Mouse (Mus musculus): ENCODE data around the gene Wdr18. TPM values are rescaled to one million over a fixed set of nuclear protein-coding genes. Genes with fewer than 3 reads are reported as not detected.

The Wdr18 gene
- polyA plus RNA-seq, 1 experiment from 2014 or later = 44.0 TPM

DNA sequence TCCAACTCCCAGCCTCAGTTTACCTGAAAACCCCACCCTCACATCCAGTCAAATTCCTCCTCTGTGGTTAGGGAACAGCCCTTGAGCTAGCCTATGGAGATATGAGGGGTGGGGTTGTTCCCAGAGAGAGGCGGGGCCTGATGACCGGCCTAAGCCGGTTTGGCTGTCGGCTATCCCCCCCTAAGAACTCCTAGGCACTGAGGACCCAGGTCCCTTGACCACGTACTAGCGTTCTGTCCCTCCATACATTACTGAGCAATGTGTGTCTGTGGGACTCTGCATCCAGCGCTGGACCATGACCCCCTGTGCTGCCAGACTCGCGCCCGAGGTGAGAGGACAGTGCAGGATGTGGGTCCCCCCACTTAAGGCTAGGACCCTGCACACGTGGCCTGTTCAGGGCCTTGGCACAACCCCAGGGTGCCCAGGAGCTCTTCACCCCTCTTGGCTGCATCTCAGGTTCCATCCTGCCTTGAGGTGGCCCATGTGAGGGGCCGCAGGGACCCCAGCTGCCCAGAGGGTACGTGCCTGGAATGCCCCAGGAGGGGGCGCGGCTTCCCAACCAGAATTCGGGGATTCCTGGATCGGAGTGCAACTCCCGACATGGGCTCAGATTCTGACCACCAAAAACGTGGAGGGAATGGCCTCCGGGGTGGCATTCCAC, 59.6 kb downstream of the Wdr18 start:
- Histone ChIP-seq H3K27me3 (replicated peaks; ENCODE audit: control insufficient read depth, insufficient read depth, low read length) (0 out of 2 replicates have a peak, but pooled peaks cover 3% of the 10 kb centered on the region), H3K4me2 (replicated peaks; ENCODE audit: low read depth) (peak overlapping the region; percentile 37), H3K9ac (ENCODE audit: low read depth, low read length) (peak overlapping the region; percentile 4; the same call in 1 of the 2 replicates), H3K4me3 (ENCODE audit: low read depth, low read length) (no peak overlapping the region), H3K9me3 (ENCODE audit: control insufficient read depth) (no peaks in the 10 kb centered on the region), H3K4me1 (replicated peaks; ENCODE audit: control insufficient read depth, insufficient read depth, low read length) (no peaks in the 10 kb centered on the region), H3K36me3 (ENCODE audit: control insufficient read depth, insufficient read depth) (no peaks in the 10 kb centered on the region), H3K27ac (ENCODE audit: low read depth, low read length) (no peak overlapping the region)
- ATAC-seq = no peak
- WGBS = 26% methylated on average over 20 of the region's 20 CpGs
- peak; percentile 26; the same call in 1 of the 2 replicates for TF ChIP-seq CTCF (IDR thresholded peaks at IDR 0.05; ENCODE audit: low read depth)

Other genes starting within 250 kb of the Wdr18 start
- 0.38 and 0.43 TPM in 2 replicates for gene Hcn2, start 243.5 kb upstream of the Wdr18 start, polyA plus RNA-seq (2015; fragmentation: Nextera tagmentation; extraction: Ambion mirVana)
- 18.7 and 20.1 TPM in 2 replicates for gene Polrmt, start 213.6 kb upstream of the Wdr18 start, polyA plus RNA-seq (2015; fragmentation: Nextera tagmentation; extraction: Ambion mirVana)
- 0.13 TPM in 1 of 2 replicates, not detected in the other for gene Fgf22, start 205.1 kb upstream of the Wdr18 start, polyA plus RNA-seq (2015; fragmentation: Nextera tagmentation; extraction: Ambion mirVana)
- gene Rnf126, start 193.2 kb upstream of the Wdr18 start, polyA plus RNA-seq (2015; fragmentation: Nextera tagmentation; extraction: Ambion mirVana) = 41.2 and 43.5 TPM in 2 replicates
- 7.3 and 8.9 TPM in 2 replicates for gene Fstl3, start 182.9 kb upstream of the Wdr18 start, polyA plus RNA-seq (2015; fragmentation: Nextera tagmentation; extraction: Ambion mirVana)
- 0.07 TPM in 1 of 2 replicates, not detected in the other for gene Prss57, start 169.2 kb upstream of the Wdr18 start, polyA plus RNA-seq (2015; fragmentation: Nextera tagmentation; extraction: Ambion mirVana)
- gene Palm, start 166.6 kb upstream of the Wdr18 start, polyA plus RNA-seq (2015; fragmentation: Nextera tagmentation; extraction: Ambion mirVana) = 19.9 and 21.1 TPM in 2 replicates
- gene Misp, start 139.2 kb upstream of the Wdr18 start, polyA plus RNA-seq (2015; fragmentation: Nextera tagmentation; extraction: Ambion mirVana) = 254 and 255 TPM in 2 replicates
- 86.9 and 92.2 TPM in 2 replicates for gene Ptbp1, start 105.7 kb upstream of the Wdr18 start, polyA plus RNA-seq (2015; fragmentation: Nextera tagmentation; extraction: Ambion mirVana)
- 1.1 TPM in 2 replicates for gene Prtn3, start 85.7 kb upstream of the Wdr18 start, polyA plus RNA-seq (2015; fragmentation: Nextera tagmentation; extraction: Ambion mirVana)
- 6.2 and 7.2 TPM in 2 replicates for gene Plppr3, start 85.5 kb upstream of the Wdr18 start, polyA plus RNA-seq (2015; fragmentation: Nextera tagmentation; extraction: Ambion mirVana)
- not detected in 2 replicates for gene Elane, start 73.9 kb upstream of the Wdr18 start, polyA plus RNA-seq (2015; fragmentation: Nextera tagmentation; extraction: Ambion mirVana)
- gene Cfd, start 69.3 kb upstream of the Wdr18 start, polyA plus RNA-seq (2015; fragmentation: Nextera tagmentation; extraction: Ambion mirVana) = not detected in 2 replicates
- gene Med16, start 51.2 kb upstream of the Wdr18 start, polyA plus RNA-seq (2015; fragmentation: Nextera tagmentation; extraction: Ambion mirVana) = 17.0 and 17.8 TPM in 2 replicates
- 2.9 and 17.9 TPM in 2 replicates for gene Gm26602, start 49.3 kb upstream of the Wdr18 start, polyA plus RNA-seq (2015; fragmentation: Nextera tagmentation; extraction: Ambion mirVana)
- 0.21 and 0.47 TPM in 2 replicates for gene Kiss1r, start 43.2 kb upstream of the Wdr18 start, polyA plus RNA-seq (2015; fragmentation: Nextera tagmentation; extraction: Ambion mirVana)
- 62.0 and 62.8 TPM in 2 replicates for gene R3hdm4, start 38.9 kb upstream of the Wdr18 start, polyA plus RNA-seq (2015; fragmentation: Nextera tagmentation; extraction: Ambion mirVana)
- gene Arid3a, start 33.1 kb upstream of the Wdr18 start, polyA plus RNA-seq (2015; fragmentation: Nextera tagmentation; extraction: Ambion mirVana) = 8.7 and 13.2 TPM in 2 replicates
- 0.08 and 0.17 TPM in 2 replicates for gene Grin3b, start 10.6 kb downstream of the Wdr18 start, polyA plus RNA-seq (2015; fragmentation: Nextera tagmentation; extraction: Ambion mirVana)
- 24.7 and 25.3 TPM in 2 replicates for gene Tmem259, start 24.2 kb downstream of the Wdr18 start, polyA plus RNA-seq (2015; fragmentation: Nextera tagmentation; extraction: Ambion mirVana)
- gene Cnn2, start 28.4 kb downstream of the Wdr18 start, polyA plus RNA-seq (2015; fragmentation: Nextera tagmentation; extraction: Ambion mirVana) = 109 and 117 TPM in 2 replicates
- gene Abca7, start 36.3 kb downstream of the Wdr18 start, polyA plus RNA-seq (2015; fragmentation: Nextera tagmentation; extraction: Ambion mirVana) = 2.2 and 2.5 TPM in 2 replicates
- 1.2 and 1.3 TPM in 2 replicates for gene Arhgap45, start 56.5 kb downstream of the Wdr18 start, polyA plus RNA-seq (2015; fragmentation: Nextera tagmentation; extraction: Ambion mirVana)
- gene Polr2e, start 79.6 kb downstream of the Wdr18 start, polyA plus RNA-seq (2015; fragmentation: Nextera tagmentation; extraction: Ambion mirVana) = 90.0 and 98.5 TPM in 2 replicates
- gene Gpx4, start 87.0 kb downstream of the Wdr18 start, polyA plus RNA-seq (2015; fragmentation: Nextera tagmentation; extraction: Ambion mirVana) = 1,519 and 1,523 TPM in 2 replicates
- 9.8 and 11.1 TPM in 2 replicates for gene Sbno2, start 145.4 kb downstream of the Wdr18 start, polyA plus RNA-seq (2015; fragmentation: Nextera tagmentation; extraction: Ambion mirVana)
- 11.7 and 12.4 TPM in 2 replicates for gene Stk11, start 155.7 kb downstream of the Wdr18 start, polyA plus RNA-seq (2015; fragmentation: Nextera tagmentation; extraction: Ambion mirVana)
- 1,009 and 1,013 TPM in 2 replicates for gene Atp5d, start 178.5 kb downstream of the Wdr18 start, polyA plus RNA-seq (2015; fragmentation: Nextera tagmentation; extraction: Ambion mirVana)
- 2.1 and 2.7 TPM in 2 replicates for gene Cbarp, start 180.7 kb downstream of the Wdr18 start, polyA plus RNA-seq (2015; fragmentation: Nextera tagmentation; extraction: Ambion mirVana)
- 18.1 and 19.5 TPM in 2 replicates for gene Midn, start 188.1 kb downstream of the Wdr18 start, polyA plus RNA-seq (2015; fragmentation: Nextera tagmentation; extraction: Ambion mirVana)
- gene Cirbp, start 205.8 kb downstream of the Wdr18 start, polyA plus RNA-seq (2015; fragmentation: Nextera tagmentation; extraction: Ambion mirVana) = 222 and 228 TPM in 2 replicates
- 12.7 and 13.9 TPM in 2 replicates for gene 1600002K03Rik, start 212.8 kb downstream of the Wdr18 start, polyA plus RNA-seq (2015; fragmentation: Nextera tagmentation; extraction: Ambion mirVana)
- 3.5 and 3.8 TPM in 2 replicates for gene Efna2, start 219.3 kb downstream of the Wdr18 start, polyA plus RNA-seq (2015; fragmentation: Nextera tagmentation; extraction: Ambion mirVana)

Measured in intestine, postnatal 0 days (tissue).